Mouse (Mus musculus) c-Kit-negative CD71-positive TER-119-positive erythroid progenitor cells, embryonic 14.5 days (primary cell): ENCODE results near the gene Slc39a11.

Experiments
- DNase-seq: peaks from one replicate; pipeline ENCODE4 v3.0.0-alpha.2; 2013; ENCODE audit warnings: low read depth, low spot score

The Slc39a11 gene

DNA sequence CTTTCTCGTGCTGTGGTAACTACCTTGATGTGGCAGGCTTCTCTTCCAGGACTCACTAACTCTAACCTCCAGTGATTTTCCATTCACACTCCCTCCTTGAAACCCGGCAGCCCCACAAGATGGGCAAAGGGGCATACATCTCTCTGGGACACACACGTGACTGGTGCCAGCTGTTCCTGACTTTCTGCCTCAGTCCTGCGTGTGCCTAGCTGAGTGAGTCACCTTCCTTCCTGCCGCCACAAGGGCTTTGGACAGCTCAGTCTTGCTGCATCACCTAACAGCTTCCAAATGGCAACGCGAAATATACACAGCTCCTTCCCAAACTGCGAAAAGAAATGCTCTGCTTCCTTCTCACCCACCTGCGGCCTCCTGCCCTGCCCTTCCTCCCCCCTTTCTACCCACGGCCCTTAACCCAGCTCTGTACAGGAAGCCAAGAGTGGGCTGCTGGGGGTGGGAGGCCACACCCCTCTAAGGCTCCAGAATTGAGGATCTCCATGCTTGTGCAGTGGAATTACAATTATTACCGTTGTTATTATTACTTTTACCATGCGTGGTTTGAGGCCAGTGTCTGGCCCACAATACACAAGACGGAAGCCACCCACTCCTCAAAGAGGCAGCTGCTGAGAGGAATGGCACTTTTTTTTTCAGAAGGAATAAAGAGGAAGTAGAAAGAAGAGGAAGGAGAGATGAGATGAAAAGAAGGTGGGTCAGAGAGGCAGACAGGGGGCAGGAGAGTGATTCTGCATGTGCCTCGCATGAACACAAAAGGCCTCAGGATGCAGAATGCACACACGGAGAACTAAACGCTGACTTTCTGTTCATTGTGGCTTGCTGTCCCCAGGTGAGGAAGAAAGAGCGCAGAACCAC lies 179.7 kb downstream of the Slc39a11 start:
- DNase-seq: no peak

- DNase-seq: no peak
Measured at GRCm38 (mm10) chr11:113468016-113468415, 181.9 kb downstream of the Slc39a11 start.

GRCm38 (mm10) chr11:113467313-113467811 lies 182.5 kb downstream of the Slc39a11 start:
- no peak for DNase-seq

GRCm38 (mm10) chr11:113460118-113460517 lies 189.8 kb downstream of the Slc39a11 start:
- no peak for DNase-seq

- DNase-seq: no peak
Measured at GRCm38 (mm10) chr11:113458582-113459210, 191.2 kb downstream of the Slc39a11 start.

GRCm38 (mm10) chr11:113452861-113453568 lies 196.9 kb downstream of the Slc39a11 start:
- DNase-seq: no peak

- DNase-seq: no peak
Measured at GRCm38 (mm10) chr11:113451301-113451700, 198.6 kb downstream of the Slc39a11 start.

DNA sequence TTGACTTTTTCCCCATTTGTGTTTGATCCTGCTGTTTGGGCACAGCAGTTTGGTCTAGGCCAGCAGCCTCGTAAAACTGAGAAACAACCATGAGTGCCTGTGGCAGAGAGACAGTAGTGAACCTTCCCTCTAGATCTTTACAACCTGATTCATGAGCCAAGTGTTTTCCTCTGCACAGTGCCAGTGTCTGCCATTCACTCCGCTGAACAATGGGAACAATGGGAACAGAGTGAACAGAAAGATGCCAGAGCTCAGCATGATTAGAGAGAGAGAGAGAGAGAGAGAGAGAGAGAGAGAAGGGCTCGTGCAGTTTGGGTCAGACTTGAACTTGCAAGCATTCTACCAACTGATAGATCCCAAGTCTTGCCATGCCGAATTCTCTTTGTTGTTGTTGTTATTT lies 199.2 kb downstream of the Slc39a11 start:
- no peak for DNase-seq

DNA sequence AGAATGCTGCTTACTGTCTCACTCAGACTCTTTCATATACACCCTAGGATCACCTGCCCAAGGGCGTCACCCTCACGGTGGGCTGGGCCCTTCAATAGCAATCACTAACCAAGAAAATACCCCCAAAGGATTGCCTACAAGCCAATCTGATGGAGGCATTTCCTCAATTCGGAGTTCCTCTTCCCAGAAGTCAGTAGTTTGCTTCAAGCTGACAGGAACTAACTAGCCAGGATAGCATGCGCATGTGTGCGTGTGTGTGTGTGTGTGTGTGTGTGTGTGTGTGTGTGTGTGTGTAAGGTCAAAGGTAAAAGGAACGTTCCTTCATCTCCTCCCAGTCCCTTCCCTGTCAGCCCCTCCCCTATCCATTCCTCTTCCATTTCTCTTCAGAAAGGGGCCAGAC lies 199.9 kb downstream of the Slc39a11 start:
- no peak for DNase-seq

DNA sequence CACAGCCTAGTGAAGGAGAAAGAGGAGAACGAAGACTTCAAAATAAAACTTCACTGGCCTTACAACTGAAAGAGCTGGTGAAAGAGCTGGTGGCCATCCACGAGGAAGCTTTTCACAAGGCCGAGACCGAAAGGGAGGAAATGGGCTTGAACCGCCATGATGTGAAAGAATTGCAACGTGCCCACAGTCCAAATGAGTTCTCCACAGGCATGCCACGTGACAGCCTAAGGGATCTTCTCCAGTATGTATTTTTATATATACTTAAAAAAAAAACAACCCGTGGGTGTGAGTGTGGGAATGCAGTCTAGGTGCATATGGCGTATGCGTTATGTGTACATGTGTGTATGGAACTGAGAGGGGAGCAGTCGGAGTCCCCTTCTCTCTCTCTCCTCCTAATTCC lies 207.8 kb downstream of the Slc39a11 start:
- DNase-seq: no peak

- DNase-seq: no peak
Measured at GRCm38 (mm10) chr11:113439328-113440030, 210.4 kb downstream of the Slc39a11 start.

- no peak for DNase-seq
Measured at GRCm38 (mm10) chr11:113438915-113439314, 211.0 kb downstream of the Slc39a11 start.

- no peak for DNase-seq
Measured at GRCm38 (mm10) chr11:113437357-113437756, 212.5 kb downstream of the Slc39a11 start.

DNA sequence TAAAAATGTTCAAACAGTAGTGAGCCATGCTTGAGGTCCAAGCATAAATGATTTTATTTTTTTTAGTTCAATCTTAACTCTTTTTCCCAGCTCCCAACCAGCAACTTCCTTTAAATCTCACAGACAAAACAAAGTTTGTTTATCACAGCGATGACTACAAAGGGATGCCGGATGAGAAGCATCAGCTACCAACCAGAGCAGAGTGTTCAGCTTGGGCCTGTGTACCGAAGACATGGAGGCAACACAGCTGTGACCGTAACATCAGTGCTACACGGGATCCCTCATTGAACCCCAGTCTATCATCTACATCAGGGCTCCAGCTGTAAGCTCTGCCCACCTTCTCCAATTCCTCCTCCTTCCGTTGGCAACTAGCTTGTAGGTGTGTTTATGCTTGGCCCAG lies 213.6 kb downstream of the Slc39a11 start:
- no peak for DNase-seq

GRCm38 (mm10) chr11:113435696-113436095 lies 214.2 kb downstream of the Slc39a11 start:
- DNase-seq: no peak

DNA sequence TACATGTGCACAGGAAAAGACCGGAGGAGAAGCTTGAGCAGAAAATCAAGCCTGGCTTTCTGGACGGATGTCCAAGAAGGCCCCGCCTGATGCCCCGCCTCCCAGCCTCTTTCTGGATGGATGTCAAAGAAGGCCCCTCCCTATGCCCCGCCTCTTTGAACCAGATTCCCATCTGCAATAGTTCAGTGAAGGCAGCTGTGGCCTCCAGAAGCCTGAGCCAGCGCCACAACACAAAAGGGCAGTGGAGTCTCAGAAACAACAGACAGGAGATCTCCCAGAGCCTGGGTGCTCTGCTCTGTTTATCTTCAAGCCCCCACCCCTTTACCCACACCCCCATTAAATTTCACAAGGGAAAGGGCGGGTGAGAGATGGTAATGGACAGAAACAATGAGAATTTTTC lies 218.7 kb downstream of the Slc39a11 start:
- no peak for DNase-seq

- no peak for DNase-seq
Measured at GRCm38 (mm10) chr11:113425882-113426281, 224.0 kb downstream of the Slc39a11 start.

GRCm38 (mm10) chr11:113425454-113425853 lies 224.4 kb downstream of the Slc39a11 start:
- no peak for DNase-seq

- DNase-seq: no peak
Measured at GRCm38 (mm10) chr11:113424765-113425164, 225.1 kb downstream of the Slc39a11 start.

DNA sequence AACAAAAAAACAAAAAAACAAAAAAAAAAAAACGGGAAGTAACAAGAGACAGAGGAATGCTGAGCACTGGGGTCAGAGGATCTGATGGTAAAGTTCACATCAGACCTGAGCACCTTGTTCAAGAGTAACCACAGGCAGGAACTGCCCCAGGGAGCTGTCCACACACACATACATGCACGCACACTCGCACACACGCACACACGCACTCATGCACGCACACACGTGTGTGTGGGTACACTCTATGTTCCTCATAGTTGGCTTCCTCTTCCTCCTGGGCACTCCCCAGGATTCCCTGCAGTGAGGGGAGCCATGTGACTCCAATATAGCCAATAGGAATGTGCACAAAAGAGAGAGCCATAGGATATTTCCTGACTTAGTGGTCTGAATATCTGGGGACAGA lies 227.3 kb downstream of the Slc39a11 start:
- no peak for DNase-seq

- DNase-seq: no peak
Measured at GRCm38 (mm10) chr11:113418921-113419655, 230.8 kb downstream of the Slc39a11 start.
